Mouse (Mus musculus): ENCODE measurements around the gene Gna15. TPM values are rescaled to one million over a fixed set of nuclear protein-coding genes. Genes with fewer than 3 reads are reported as not detected.
A peak's percentile ranks its signal among the peaks of the same experiment; 100 is the strongest.

The Gna15 gene
- total and polyA plus RNA-seq, 3 experiments = 23.0 to 142 (median 33.0) TPM

DNA sequence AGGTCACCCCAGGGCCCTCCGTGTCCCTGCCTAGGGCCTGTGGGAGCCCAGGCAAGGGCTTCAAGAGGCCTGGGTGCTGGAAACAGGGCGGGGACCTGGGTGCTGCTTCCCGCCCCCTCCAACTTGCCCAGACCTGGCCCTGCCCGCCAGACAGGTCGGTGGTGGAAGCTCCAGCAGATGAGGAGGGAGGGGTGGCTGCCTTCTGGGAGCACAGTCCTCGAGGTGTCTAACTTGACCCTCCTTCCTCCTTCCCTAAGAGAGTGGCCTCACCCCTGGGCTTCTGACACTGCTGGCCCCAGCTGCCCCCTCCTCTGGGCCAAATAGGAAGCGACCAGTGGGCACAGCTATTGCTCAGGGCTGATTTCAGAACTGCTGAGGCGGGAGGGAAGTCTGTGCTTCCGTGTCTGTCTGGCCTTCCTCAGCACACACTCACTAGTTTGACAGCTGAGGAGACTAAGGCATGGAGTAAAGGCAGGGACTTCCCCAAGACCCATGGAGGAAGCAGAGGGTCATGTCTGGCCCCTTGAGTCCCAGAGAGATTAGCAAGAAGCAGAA, at the start of gene Gna15 (continued):
- TF ChIP-seq POLR2A (IDR thresholded peaks at IDR 0.05; ENCODE audit: control insufficient read depth in 1 of 2, insufficient read depth in 1 of 2, low read depth in 1 of 2, low read length in 2 of 2, poor library complexity in 1 of 2) (peak; percentile 35 to 40; a peak in 1 of 4 replicates), ZMIZ1 (IDR thresholded peaks at IDR 0.05; ENCODE audit: low read depth, low read length) (no peak; the same call in 1 of the 2 replicates), TBP (IDR thresholded peaks at IDR 0.05; ENCODE audit: low read depth, low read length) (peak; percentile 74)

DNA sequence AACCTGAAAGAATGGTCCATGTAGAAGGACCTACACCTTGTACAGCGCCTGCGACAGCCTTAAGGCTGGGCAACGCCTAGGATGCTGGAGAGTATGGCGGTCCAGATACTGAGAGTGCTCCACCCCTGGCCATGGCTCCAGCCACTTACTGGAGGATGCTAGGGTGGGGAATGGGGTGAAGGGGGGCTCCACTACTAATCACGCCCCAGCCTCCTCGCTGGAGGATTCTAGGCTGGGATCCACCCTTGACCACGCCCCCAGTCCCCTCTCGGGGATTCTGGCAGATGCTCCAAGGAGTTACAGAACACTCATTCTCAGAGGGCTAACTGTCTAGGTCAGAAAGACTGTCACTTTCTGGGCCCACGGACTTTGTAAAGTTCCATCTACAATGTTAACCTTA, 49.0 kb upstream of the Gna15 start:
- no peak overlapping the region for H3K4me3 ChIP-seq (ENCODE audit: control insufficient read depth in 1 of 2, insufficient read depth in 1 of 2, low read depth in 2 of 2, low read length in 2 of 2)
- no peaks in the 10 kb centered on the region for H3K27me3 ChIP-seq (ENCODE audit: control insufficient read depth in 1 of 2, insufficient read depth in 2 of 2, low read length in 2 of 2)
- TF ChIP-seq ELF1 (IDR thresholded peaks at IDR 0.05; ENCODE audit: low read depth, low read length) (no peak), TCF12 (IDR thresholded peaks at IDR 0.05; ENCODE audit: low read depth, low read length) (no peak), RCOR1 (IDR thresholded peaks at IDR 0.05; ENCODE audit: low read depth, low read length) (no peak), GATA1 (IDR thresholded peaks at IDR 0.05; ENCODE audit: low read depth, low read length) (no peak), MYC (IDR thresholded peaks at IDR 0.05; ENCODE audit: low read depth, low read length) (no peak), SMC3 (IDR thresholded peaks at IDR 0.05; ENCODE audit: low read depth, low read length) (no peak), RAD21 (IDR thresholded peaks at IDR 0.05; ENCODE audit: low read depth, low read length) (no peak), USF1 (IDR thresholded peaks at IDR 0.05; ENCODE audit: low read depth, low read length) (no peak), POLR2AphosphoS5 (IDR thresholded peaks at IDR 0.05; ENCODE audit: borderline replicate concordance, low read depth, low read length) (no peak), CTCF (IDR thresholded peaks at IDR 0.05 in 2 of 3, conservative IDR thresholded peaks at IDR 0.05 in 1 of 3; ENCODE audit: control insufficient read depth in 1 of 3, insufficient read depth in 1 of 3, low read depth in 2 of 3, low read length in 3 of 3, poor library complexity in 1 of 3, severe bottlenecking in 1 of 3) (no peak), BHLHE40 (IDR thresholded peaks at IDR 0.05; ENCODE audit: borderline replicate concordance, low read depth, low read length) (no peak), UBTF (IDR thresholded peaks at IDR 0.05; ENCODE audit: borderline replicate concordance, insufficient read depth, low read depth, low read length) (no peak), CHD1 (IDR thresholded peaks at IDR 0.05; ENCODE audit: low read depth, low read length) (no peak)
- H3K9me3 ChIP-seq (replicated peaks; ENCODE audit: insufficient read depth, low read length) = no peaks in the 10 kb centered on the region
- H3K36me3 ChIP-seq (ENCODE audit: control insufficient read depth in 1 of 2, insufficient read depth in 2 of 2, low read length in 2 of 2) = peaks cover 0 to 12% of the 10 kb centered on the region in 2 experiments; a peak in 2 of 4 replicates
- peaks cover 3 to 30% of the 10 kb centered on the region in 2 experiments; a peak in 3 of 4 replicates for H3K4me1 ChIP-seq (ENCODE audit: control insufficient read depth in 1 of 2, insufficient read depth in 2 of 2, low read length in 2 of 2)
- H3K9ac ChIP-seq (ENCODE audit: control insufficient read depth, low read depth, low read length, poor library complexity, severe bottlenecking) = no peak overlapping the region
- DNase-seq (ENCODE audit: low read depth, low spot score) = no peak
- no peak overlapping the region for H3K27ac ChIP-seq (ENCODE audit: control insufficient read depth, low read depth, low read length)
- H3K79me2 ChIP-seq (ENCODE audit: control insufficient read depth, insufficient read depth, low read length, poor library complexity) = no peaks in the 10 kb centered on the region; the same call in 1 of the 2 replicates

DNA sequence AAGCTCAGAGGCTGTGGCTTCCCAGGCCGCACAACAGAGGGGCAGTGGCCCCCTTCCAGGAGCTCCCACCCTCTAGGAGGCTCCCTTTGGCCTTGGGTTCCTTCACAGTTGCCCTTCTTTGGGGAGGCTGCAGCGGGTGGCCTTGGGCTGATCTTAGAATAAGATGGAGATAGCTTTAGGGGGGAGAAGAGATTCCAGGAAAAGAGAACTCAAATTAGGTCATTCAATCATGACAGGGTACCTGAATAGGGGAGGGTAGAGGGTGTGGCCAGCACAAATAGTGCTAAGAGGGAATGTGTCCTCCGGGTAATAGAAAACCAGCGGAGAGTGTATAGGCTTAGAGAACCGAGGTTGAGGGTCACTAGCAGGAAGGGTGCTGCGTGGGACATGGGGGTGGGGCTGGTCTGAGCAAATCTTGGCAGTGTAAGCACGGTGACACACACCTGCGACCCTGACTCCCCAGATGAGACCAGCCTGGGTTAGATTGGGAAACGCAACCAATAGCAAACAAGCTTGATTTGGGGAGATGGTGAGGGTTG, 48.2 kb upstream of the Gna15 start:
- Histone ChIP-seq H3K4me3 (ENCODE audit: control insufficient read depth in 1 of 2, insufficient read depth in 1 of 2, low read depth in 2 of 2, low read length in 2 of 2) (peak overlapping the region; percentile 60 to 66), H3K9me3 (replicated peaks; ENCODE audit: insufficient read depth, low read length) (no peaks in the 10 kb centered on the region), H3K4me1 (ENCODE audit: control insufficient read depth in 1 of 2, insufficient read depth in 2 of 2, low read length in 2 of 2) (peaks cover 3 to 30% of the 10 kb centered on the region in 2 experiments; a peak in 3 of 4 replicates), H3K9ac (ENCODE audit: control insufficient read depth, low read depth, low read length, poor library complexity, severe bottlenecking) (peak overlapping the region; percentile 64), H3K79me2 (ENCODE audit: control insufficient read depth, insufficient read depth, low read length, poor library complexity) (no peaks in the 10 kb centered on the region; the same call in 1 of the 2 replicates), H3K36me3 (ENCODE audit: control insufficient read depth in 1 of 2, insufficient read depth in 2 of 2, low read length in 2 of 2) (peaks cover 0 to 12% of the 10 kb centered on the region in 2 experiments; a peak in 2 of 4 replicates), H3K27me3 (ENCODE audit: control insufficient read depth in 1 of 2, insufficient read depth in 2 of 2, low read length in 2 of 2) (no peaks in the 10 kb centered on the region), H3K27ac (ENCODE audit: control insufficient read depth, low read depth, low read length) (no peak overlapping the region)
- DNase-seq (ENCODE audit: low read depth, low spot score) = peak; percentile 42
- no peak for TF ChIP-seq RAD21 (IDR thresholded peaks at IDR 0.05; ENCODE audit: low read depth, low read length)
- TF ChIP-seq NRF1 (IDR thresholded peaks at IDR 0.05; ENCODE audit: insufficient read depth, low read depth, low read length, poor library complexity, severe bottlenecking) = no peak
- TF ChIP-seq MAX (IDR thresholded peaks at IDR 0.05; ENCODE audit: low read length) = no peak
- TF ChIP-seq POLR2AphosphoS5 (IDR thresholded peaks at IDR 0.05; ENCODE audit: borderline replicate concordance, low read depth, low read length) = no peak
- TF ChIP-seq ETS1 (IDR thresholded peaks at IDR 0.05; ENCODE audit: low read depth, low read length) = no peak
- TF ChIP-seq ELF1 (IDR thresholded peaks at IDR 0.05; ENCODE audit: low read depth, low read length) = no peak
- no peak for TF ChIP-seq NELFE (IDR thresholded peaks at IDR 0.05; ENCODE audit: low read depth, low read length)
- TF ChIP-seq JUND (IDR thresholded peaks at IDR 0.05; ENCODE audit: low read depth, low read length) = no peak
- TF ChIP-seq CHD2 (IDR thresholded peaks at IDR 0.05; ENCODE audit: low read length) = no peak
- TF ChIP-seq ZMIZ1 (IDR thresholded peaks at IDR 0.05; ENCODE audit: low read depth, low read length) = no peak
- no peak for TF ChIP-seq USF1 (IDR thresholded peaks at IDR 0.05; ENCODE audit: low read depth, low read length)
- no peak for TF ChIP-seq SIN3A (IDR thresholded peaks at IDR 0.05; ENCODE audit: low read length)
- no peak for TF ChIP-seq MAZ (IDR thresholded peaks at IDR 0.05; ENCODE audit: low read depth, low read length)
- no peak for TF ChIP-seq TBP (IDR thresholded peaks at IDR 0.05; ENCODE audit: low read depth, low read length)
- no peak for TF ChIP-seq CTCF (IDR thresholded peaks at IDR 0.05 in 2 of 3, conservative IDR thresholded peaks at IDR 0.05 in 1 of 3; ENCODE audit: control insufficient read depth in 1 of 3, insufficient read depth in 1 of 3, low read depth in 2 of 3, low read length in 3 of 3, poor library complexity in 1 of 3, severe bottlenecking in 1 of 3)
- no peak for TF ChIP-seq ZC3H11A (IDR thresholded peaks at IDR 0.05; ENCODE audit: low read depth, low read length)
- no peak for TF ChIP-seq MYB (IDR thresholded peaks at IDR 0.05; ENCODE audit: low read depth, low read length)
- no peak for TF ChIP-seq SMC3 (IDR thresholded peaks at IDR 0.05; ENCODE audit: low read depth, low read length)

Measured in MEL (cell line).